Mouse (Mus musculus) myocyte (in vitro differentiated cells): ENCODE results near the gene Sowahb. TPM values are rescaled to one million over a fixed set of nuclear protein-coding genes. Genes with fewer than 3 reads are reported as not detected.

Experiments used
- H3K27me3 ChIP-seq: one replicate; pipeline ENCODE4 v1.6.1; 2011; ENCODE audit not compliant: control insufficient read depth, insufficient read depth, insufficient read length
- H3K36me3 ChIP-seq: one replicate; pipeline ENCODE4 v1.6.1; 2011; ENCODE audit not compliant: control insufficient read depth, insufficient read depth
- H3K4me2 ChIP-seq: one replicate; pipeline ENCODE4 v1.6.1; 2011; ENCODE audit warnings: low read depth, control low read depth
- H3K4me3 ChIP-seq: one replicate; pipeline ENCODE4 v1.5.1; 2011; ENCODE audit warnings: mild to moderate bottlenecking, control low read depth, moderate library complexity
- H3K79me2 ChIP-seq: one replicate; pipeline ENCODE4 v1.6.1; 2011; ENCODE audit not compliant: control insufficient read depth, insufficient read depth
- H3ac ChIP-seq: one replicate; pipeline ENCODE4 v1.6.1; 2011; ENCODE audit not compliant: control insufficient read depth, insufficient read length
- CEBPB ChIP-seq: IDR thresholded peaks from 2 replicates; pipeline ENCODE4 v1.6.1; 2011; ENCODE audit warnings: mild to moderate bottlenecking, moderate library complexity; ENCODE audit not compliant: poor library complexity, insufficient read depth, severe bottlenecking
- E2F4 ChIP-seq: IDR thresholded peaks from one replicate; pipeline ENCODE4 v1.6.1; 2011; ENCODE audit warnings: mild to moderate bottlenecking, control low read depth, moderate library complexity; ENCODE audit not compliant: insufficient read depth
- MAX ChIP-seq: IDR thresholded peaks from one replicate; pipeline ENCODE4 v1.6.1; 2011; ENCODE audit warnings: low read depth, mild to moderate bottlenecking, control low read depth
- MYOD1 ChIP-seq, 3 experiments: IDR thresholded peaks; one replicate each; pipeline ENCODE4 v1.6.1; 2011; ENCODE audit warnings: control low read depth in 2 of 3, low read depth in 2 of 3, mild to moderate bottlenecking in 2 of 3, moderate library complexity in 1 of 3; ENCODE audit not compliant: insufficient read length in 2 of 3, control insufficient read depth in 1 of 3
- MYOG ChIP-seq, 3 experiments: IDR thresholded peaks; one replicate each; pipeline ENCODE4 v1.6.1; 2011; ENCODE audit warnings: control low read depth in 2 of 3, low read depth in 2 of 3, mild to moderate bottlenecking in 2 of 3; ENCODE audit not compliant: insufficient read length in 2 of 3, control insufficient read depth in 1 of 3, insufficient read depth in 1 of 3
- POLR2A ChIP-seq: IDR thresholded peaks from one replicate; pipeline ENCODE4 v1.6.1; 2011; ENCODE audit warnings: low read depth, mild to moderate bottlenecking, control low read depth, moderate library complexity; ENCODE audit not compliant: insufficient read length
- POLR2AphosphoS2 ChIP-seq: IDR thresholded peaks from one replicate; pipeline ENCODE4 v1.6.1; 2011; ENCODE audit warnings: low read depth, control low read depth; ENCODE audit not compliant: insufficient read length
- REST ChIP-seq: IDR thresholded peaks from one replicate; pipeline ENCODE4 v1.6.1; 2011; ENCODE audit warnings: mild to moderate bottlenecking, control low read depth, moderate library complexity; ENCODE audit not compliant: insufficient read depth, insufficient read length
- SRF ChIP-seq: IDR thresholded peaks from one replicate; pipeline ENCODE4 v1.6.1; 2011; ENCODE audit warnings: low read depth; ENCODE audit not compliant: control insufficient read depth, insufficient read length
- TCF12 ChIP-seq: IDR thresholded peaks from one replicate; pipeline ENCODE4 v1.6.1; 2011; ENCODE audit warnings: mild to moderate bottlenecking, control low read depth; ENCODE audit not compliant: poor library complexity, insufficient read depth, severe bottlenecking
- TCF3 ChIP-seq: IDR thresholded peaks from one replicate; pipeline ENCODE4 v1.6.1; 2011; ENCODE audit warnings: low read depth, control low read depth; ENCODE audit not compliant: insufficient read length
- USF1 ChIP-seq: IDR thresholded peaks from one replicate; pipeline ENCODE4 v1.6.1; 2011; ENCODE audit warnings: low read depth, mild to moderate bottlenecking, control low read depth, moderate library complexity
- polyA plus RNA-seq: library from polyadenylated mRNA; unstranded; fragments of >200 nt; fragmentation: generic; extraction: Trizol; gene quantifications from one replicate; pipeline ENCODE4 v1.2.1, GENCODE M21; 2012; ENCODE audit warnings: missing spikeins

Sowahb gene
- polyA plus RNA-seq, 1 experiment: not detected

DNA sequence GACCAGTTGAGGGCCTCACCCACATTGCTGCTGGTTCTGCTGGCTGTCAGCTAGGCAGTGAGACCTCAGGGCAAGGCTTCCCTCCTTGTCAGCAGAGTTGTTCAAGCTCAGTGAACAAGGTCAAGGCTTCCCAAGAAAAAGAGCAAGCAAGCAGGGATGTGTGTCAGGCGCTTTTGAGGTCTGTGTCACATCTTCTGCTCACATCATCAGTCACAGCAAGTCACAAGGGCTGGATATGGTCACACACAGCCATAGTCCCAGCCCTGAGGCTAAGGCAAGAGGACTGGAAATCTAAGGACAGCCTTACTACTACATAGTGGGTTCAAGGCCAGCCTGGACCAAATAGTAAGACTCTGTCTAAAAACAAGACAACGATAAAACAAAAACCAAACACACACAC lies 50.0 kb downstream of the Sowahb start:
- Histone ChIP-seq H3K36me3 (no peaks in the 10 kb centered on the region), H3ac (no peak overlapping the region)

DNA sequence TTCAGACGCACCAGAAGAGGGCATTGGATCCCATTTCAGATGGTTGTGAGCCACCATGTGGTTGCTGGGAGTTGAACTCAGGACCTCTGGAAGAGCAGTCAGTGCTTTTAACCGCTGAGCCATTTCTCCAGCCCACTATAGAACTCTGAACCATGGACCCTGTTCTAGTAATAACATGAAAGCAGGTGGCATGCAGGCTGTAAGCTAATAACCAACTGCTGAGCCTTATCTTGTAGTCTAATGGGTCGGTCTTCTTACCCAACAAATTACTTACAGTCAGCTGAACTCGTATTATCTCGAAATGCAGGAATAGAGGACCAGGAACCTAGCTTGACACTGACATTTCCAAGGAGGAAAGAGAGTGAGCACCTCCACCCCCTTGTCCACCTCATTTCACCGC lies 50.5 kb downstream of the Sowahb start:
- Histone ChIP-seq H3K36me3 (no peaks in the 10 kb centered on the region), H3ac (no peak overlapping the region), H3K27me3 (no peaks in the 10 kb centered on the region), H3K79me2 (no peaks in the 10 kb centered on the region), H3K4me2 (no peak overlapping the region), H3K4me3 (no peak overlapping the region)
- TF ChIP-seq USF1 (no peak), POLR2AphosphoS2 (no peak), E2F4 (no peak), MYOG (IDR thresholded peaks at IDR 0.05; ENCODE audit: control insufficient read depth in 1 of 3, insufficient read depth in 1 of 3, insufficient read length in 2 of 3, low read depth in 2 of 3) (no peak), MYOD1 (IDR thresholded peaks at IDR 0.05; ENCODE audit: control insufficient read depth in 1 of 3, insufficient read length in 2 of 3, low read depth in 2 of 3) (no peak), POLR2A (no peak), MAX (no peak), TCF12 (no peak), SRF (no peak), TCF3 (no peak), CEBPB (no peak), REST (no peak)

More for the DNA sequence above, 50.0 kb downstream of the Sowahb start:
- no peak for TF ChIP-seq MYOG (IDR thresholded peaks at IDR 0.05; ENCODE audit: control insufficient read depth in 1 of 3, insufficient read depth in 1 of 3, insufficient read length in 2 of 3, low read depth in 2 of 3)
- TF ChIP-seq REST: no peak
- no peak for TF ChIP-seq POLR2AphosphoS2
- no peak for TF ChIP-seq TCF12
- no peak for TF ChIP-seq USF1
- TF ChIP-seq MYOD1 (IDR thresholded peaks at IDR 0.05; ENCODE audit: control insufficient read depth in 1 of 3, insufficient read length in 2 of 3, low read depth in 2 of 3): no peak
- TF ChIP-seq TCF3: no peak
- no peak for TF ChIP-seq SRF
- no peak for TF ChIP-seq CEBPB
- TF ChIP-seq POLR2A: no peak
- no peak for TF ChIP-seq E2F4
- no peak for TF ChIP-seq MAX
- no peak overlapping the region for H3K4me2 ChIP-seq
- H3K79me2 ChIP-seq: no peaks in the 10 kb centered on the region
- H3K27me3 ChIP-seq: no peaks in the 10 kb centered on the region
- H3K4me3 ChIP-seq: no peak overlapping the region

GRCm38 (mm10) chr5:92992106-92992505 lies 52.7 kb downstream of the Sowahb start:
- TF ChIP-seq USF1: no peak
- no peak for TF ChIP-seq SRF
- no peak for TF ChIP-seq TCF12
- TF ChIP-seq E2F4: no peak
- TF ChIP-seq POLR2A: no peak
- TF ChIP-seq MYOG (IDR thresholded peaks at IDR 0.05; ENCODE audit: control insufficient read depth in 1 of 3, insufficient read depth in 1 of 3, insufficient read length in 2 of 3, low read depth in 2 of 3): no peak
- no peak for TF ChIP-seq MYOD1 (IDR thresholded peaks at IDR 0.05; ENCODE audit: control insufficient read depth in 1 of 3, insufficient read length in 2 of 3, low read depth in 2 of 3)
- TF ChIP-seq CEBPB: no peak
- TF ChIP-seq POLR2AphosphoS2: no peak
- no peak for TF ChIP-seq TCF3
- no peak for TF ChIP-seq MAX
- no peak for TF ChIP-seq REST
- H3K4me3 ChIP-seq: no peak overlapping the region

More at GRCm38 (mm10) chr5:92992106-92992505, 52.7 kb downstream of the Sowahb start:
- Histone ChIP-seq H3K79me2 (no peaks in the 10 kb centered on the region), H3K27me3 (no peaks in the 10 kb centered on the region), H3K36me3 (no peaks in the 10 kb centered on the region), H3K4me2 (no peak overlapping the region), H3ac (no peak overlapping the region)

Other genes with a start within 250 kb of the Sowahb start
- gene Sept11, start 48.4 kb upstream of the Sowahb start, polyA plus RNA-seq: 114 TPM
- gene Ccni, start 161.5 kb upstream of the Sowahb start, polyA plus RNA-seq: 132 TPM
- not detected for gene 2010109A12Rik, start 161.5 kb upstream of the Sowahb start, polyA plus RNA-seq
- gene Ccng2, start 222.2 kb upstream of the Sowahb start, polyA plus RNA-seq: 22.9 TPM